Mouse (Mus musculus) kidney, postnatal 0 days (tissue): ENCODE data around the gene Cdk9. TPM values are rescaled to one million over a fixed set of nuclear protein-coding genes. Genes with fewer than 3 reads are reported as not detected.

Source experiments
- ATAC-seq: fragments of 200-750 bp; cut with Nextera tagmentation; replicated peaks from 2 replicates; pipeline ENCODE4 v1.8.0; 2017; ENCODE audit warnings: low read depth, moderate number of reproducible peaks, moderate TSS enrichment, moderate library complexity; ENCODE audit not compliant: low FRiP score
- DNase-seq: peaks from one replicate; pipeline ENCODE4 v3.0.0-alpha.2; 2016; ENCODE audit warnings: low spot score
- H3K27ac ChIP-seq: fragments of 300-500 bp; sonication (generic); 2 replicates; pipeline ENCODE4 v1.5.1; 2014; ENCODE audit warnings: mild to moderate bottlenecking
- H3K27me3 ChIP-seq: fragments of 300-500 bp; sonication (generic); 2 replicates; pipeline ENCODE4 v1.6.1; 2014; ENCODE audit warnings: low read length, mixed read lengths; ENCODE audit not compliant: insufficient read depth
- H3K36me3 ChIP-seq: fragments of 300-500 bp; sonication (generic); 2 replicates; pipeline ENCODE4 v1.6.1; 2014; ENCODE audit warnings: low read length, mixed read lengths; ENCODE audit not compliant: insufficient read depth
- H3K4me1 ChIP-seq: fragments of 300-500 bp; sonication (generic); replicated peaks from 2 replicates; pipeline ENCODE4 v1.6.1; 2014; ENCODE audit warnings: antibody characterized with exemption, low read length, mixed read lengths; ENCODE audit not compliant: insufficient read depth
- H3K4me2 ChIP-seq: fragments of 300-500 bp; sonication (generic); 2 replicates; pipeline ENCODE4 v1.6.1; 2014; ENCODE audit warnings: mild to moderate bottlenecking, low read length, moderate library complexity, mixed read lengths
- H3K4me3 ChIP-seq: fragments of 300-500 bp; sonication (generic); replicated peaks from 2 replicates; pipeline ENCODE4 v1.5.1; 2014; ENCODE audit warnings: low read depth, low read length
- H3K9ac ChIP-seq: fragments of 300-500 bp; sonication (generic); 2 replicates; pipeline ENCODE4 v1.6.1; 2014; ENCODE audit warnings: low read depth, low read length
- H3K9me3 ChIP-seq: fragments of 300-500 bp; sonication (generic); replicated peaks from 2 replicates; pipeline ENCODE4 v1.6.1; 2016; ENCODE audit warnings: low read length, inconsistent platforms, mixed read lengths
- CTCF ChIP-seq: IDR thresholded peaks from 2 replicates; pipeline ENCODE4 v1.5.1; 2016; ENCODE audit warnings: antibody characterized with exemption, low read depth, mild to moderate bottlenecking, moderate library complexity
- WGBS: fragments of 180-500 bp; shearing (Covaris S2); extraction: QIAGEN DNeasy Blood & Tissue Kit; methylation state at CpG from one replicate; pipeline ENCODE4 v1.1.7; 2014; 5-methylcytosine and 5-hydroxymethylcytosine counted together
- polyA plus RNA-seq: library from polyadenylated mRNA; unstranded; fragments of >200 nt; fragmentation: Nextera tagmentation; extraction: Ambion mirVana; gene quantifications from 2 replicates; pipeline ENCODE4 v1.2.1, GENCODE M21; 2015

Cdk9 gene
- polyA plus RNA-seq, 1 experiment from 2014 or later: 90.6 TPM

GRCm38 (mm10) chr2:32671147-32671546 is 41.7 kb downstream of the Cdk9 start:
- no peak for TF ChIP-seq CTCF
- H3K36me3 ChIP-seq: peaks cover 15% of the 10 kb centered on the region

GRCm38 (mm10) chr2:32669876-32670275 is 43.0 kb downstream of the Cdk9 start:
- no peak for ATAC-seq

More at GRCm38 (mm10) chr2:32671147-32671546, 41.7 kb downstream of the Cdk9 start:
- DNase-seq (no peak), ATAC-seq (no peak)
- H3K27ac ChIP-seq: no peak overlapping the region
- WGBS: 85% methylated on average over 9 of the region's 9 CpGs
- no peaks in the 10 kb centered on the region for H3K4me1 ChIP-seq
- H3K9ac ChIP-seq: no peak overlapping the region
- H3K4me3 ChIP-seq: no peak overlapping the region
- no peaks in the 10 kb centered on the region for H3K9me3 ChIP-seq
- no peak overlapping the region for H3K4me2 ChIP-seq
- H3K27me3 ChIP-seq: no peaks in the 10 kb centered on the region

GRCm38 (mm10) chr2:32668176-32668575 is 44.7 kb downstream of the Cdk9 start:
- no peaks in the 10 kb centered on the region for H3K27me3 ChIP-seq
- 90% methylated on average over 7 of the region's 7 CpGs for WGBS
- H3K4me3 ChIP-seq: no peak overlapping the region
- peaks cover 6% of the 10 kb centered on the region; the same call in 1 of the 2 replicates for H3K36me3 ChIP-seq
- no peaks in the 10 kb centered on the region for H3K4me1 ChIP-seq
- H3K9me3 ChIP-seq: no peaks in the 10 kb centered on the region
- DNase-seq (no peak), ATAC-seq (no peak)
- no peak overlapping the region for H3K9ac ChIP-seq
- no peak for TF ChIP-seq CTCF
- H3K4me2 ChIP-seq: no peak overlapping the region
- no peak overlapping the region; the same call in 1 of the 2 replicates for H3K27ac ChIP-seq

More at GRCm38 (mm10) chr2:32669876-32670275, 43.0 kb downstream of the Cdk9 start:
- H3K27ac ChIP-seq: no peak overlapping the region
- H3K36me3 ChIP-seq: peaks cover 6% of the 10 kb centered on the region; the same call in 1 of the 2 replicates
- TF ChIP-seq CTCF: no peak
- no peak overlapping the region for H3K4me3 ChIP-seq
- H3K4me1 ChIP-seq: no peaks in the 10 kb centered on the region
- no peak overlapping the region for H3K9ac ChIP-seq
- H3K27me3 ChIP-seq: no peaks in the 10 kb centered on the region
- no peak overlapping the region for H3K4me2 ChIP-seq
- H3K9me3 ChIP-seq: no peaks in the 10 kb centered on the region
- DNase-seq: no peak
- 55% methylated on average over 3 of the region's 3 CpGs for WGBS

GRCm38 (mm10) chr2:32667775-32668174 is 45.1 kb downstream of the Cdk9 start:
- Histone ChIP-seq H3K4me1 (no peaks in the 10 kb centered on the region), H3K4me2 (no peak overlapping the region), H3K36me3 (peaks cover 6% of the 10 kb centered on the region; the same call in 1 of the 2 replicates), H3K4me3 (no peak overlapping the region), H3K9ac (no peak overlapping the region), H3K27me3 (no peaks in the 10 kb centered on the region), H3K9me3 (no peaks in the 10 kb centered on the region), H3K27ac (no peak overlapping the region; the same call in 1 of the 2 replicates)
- TF ChIP-seq CTCF: no peak
- WGBS: 50% methylated on average over 11 of the region's 11 CpGs
- ATAC-seq (no peak), DNase-seq (no peak)

GRCm38 (mm10) chr2:32665853-32666252 is 47.0 kb downstream of the Cdk9 start:
- no peak overlapping the region for H3K27ac ChIP-seq
- no peak overlapping the region for H3K9ac ChIP-seq
- no peak for DNase-seq
- TF ChIP-seq CTCF: no peak
- 82% methylated on average over 6 of the region's 6 CpGs for WGBS
- no peak overlapping the region for H3K4me2 ChIP-seq
- H3K27me3 ChIP-seq: no peaks in the 10 kb centered on the region
- no peak overlapping the region for H3K4me3 ChIP-seq
- H3K9me3 ChIP-seq: no peaks in the 10 kb centered on the region
- H3K4me1 ChIP-seq: 0 out of 2 replicates have a peak, but pooled peaks cover 5% of the 10 kb centered on the region
- ATAC-seq: no peak
- H3K36me3 ChIP-seq: no peaks in the 10 kb centered on the region

GRCm38 (mm10) chr2:32665345-32665744 is 47.5 kb downstream of the Cdk9 start:
- H3K27me3 ChIP-seq: no peaks in the 10 kb centered on the region
- no peak overlapping the region for H3K9ac ChIP-seq
- TF ChIP-seq CTCF: no peak
- no peak overlapping the region for H3K4me2 ChIP-seq
- 66% methylated on average over 8 of the region's 8 CpGs for WGBS
- no peaks in the 10 kb centered on the region for H3K36me3 ChIP-seq
- DNase-seq (no peak), ATAC-seq (0 out of 2 replicates have a peak, but pooled peaks have one; percentile 21)
- H3K27ac ChIP-seq: no peak overlapping the region
- H3K4me1 ChIP-seq: 0 out of 2 replicates have a peak, but pooled peaks cover 5% of the 10 kb centered on the region
- no peaks in the 10 kb centered on the region for H3K9me3 ChIP-seq
- H3K4me3 ChIP-seq: no peak overlapping the region

GRCm38 (mm10) chr2:32662291-32662690 is 50.6 kb downstream of the Cdk9 start:
- ATAC-seq: no peak
- Histone ChIP-seq H3K4me2 (no peak overlapping the region), H3K36me3 (no peaks in the 10 kb centered on the region), H3K9me3 (no peaks in the 10 kb centered on the region), H3K27ac (peak overlapping the region; percentile 63; the same call in 1 of the 2 replicates), H3K4me3 (no peak overlapping the region), H3K27me3 (no peaks in the 10 kb centered on the region), H3K4me1 (0 out of 2 replicates have a peak, but pooled peaks cover 5% of the 10 kb centered on the region), H3K9ac (no peak overlapping the region)
- no peak for TF ChIP-seq CTCF
- DNase-seq: no peak
- 48% methylated on average over 5 of the region's 5 CpGs for WGBS
